Mouse (Mus musculus): ENCODE measurements at regions not wholly inside any gene's neighbourhood (a gene's known extent, or its start where the extent isn't known, plus 50 kb on each side); places are given as distances from the start of the nearest gene placed in this dataset.

DNA sequence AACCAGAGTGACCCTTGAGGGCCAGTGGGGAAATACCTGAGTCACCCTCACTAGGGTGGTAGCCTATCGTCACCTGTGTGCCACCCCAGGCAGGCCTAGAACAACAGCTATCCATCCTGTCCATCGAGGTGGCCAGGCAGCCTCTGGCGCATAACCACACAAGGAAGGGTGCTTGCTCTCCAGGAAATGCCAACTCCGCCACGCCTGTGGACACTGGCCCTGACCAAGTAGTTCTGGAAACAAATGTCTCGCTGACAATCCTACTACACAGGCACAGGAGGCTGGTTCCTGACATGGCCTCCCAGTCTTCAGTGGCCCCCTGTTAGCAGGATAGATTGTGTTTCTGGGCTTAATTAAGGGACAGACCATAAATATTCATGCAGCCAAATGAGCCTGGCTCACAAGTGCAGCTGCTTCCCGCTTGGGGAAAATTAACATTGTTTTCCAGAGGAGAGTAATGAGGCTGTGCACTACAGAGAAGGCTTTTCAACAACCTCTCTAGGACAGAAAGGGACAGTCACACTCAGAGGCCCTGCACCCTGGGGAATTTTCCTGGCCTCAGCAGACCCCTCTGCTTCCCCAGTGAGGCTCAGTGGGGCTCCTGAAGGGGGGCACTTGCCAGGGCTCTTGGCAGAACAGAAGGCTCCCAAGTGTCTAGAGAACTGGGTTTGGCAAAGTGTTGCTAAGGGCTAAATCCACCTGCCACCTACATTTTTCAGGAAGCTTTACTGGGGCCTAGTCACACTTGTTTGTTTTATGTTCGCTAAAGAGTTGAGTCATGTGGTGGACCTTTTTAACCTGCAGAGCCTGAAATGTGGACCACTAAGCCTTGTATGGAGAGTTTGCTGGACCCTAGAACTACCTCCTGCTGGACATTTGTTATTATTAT lies 143.2 kb upstream of the Gm12830 start:
- TF ChIP-seq POLR2A (IDR thresholded peaks at IDR 0.05; ENCODE audit: control insufficient read depth in 1 of 2, insufficient read depth in 1 of 2, low read depth in 1 of 2, low read length in 2 of 2, poor library complexity in 1 of 2) (no peak), EP300 (IDR thresholded peaks at IDR 0.05; ENCODE audit: low read depth in 1 of 2, low read length in 2 of 2) (no peak), ETS1 (IDR thresholded peaks at IDR 0.05; ENCODE audit: low read depth, low read length) (no peak)

Data from MEL (cell line).